Mouse (Mus musculus) left cerebral cortex, postnatal 36 days (tissue): ENCODE results near the gene Mark4. TPM values are rescaled to one million over a fixed set of nuclear protein-coding genes. Genes with fewer than 3 reads are reported as not detected.

ENCODE experiments used
- DNase-seq, 2 experiments: peaks; one replicate each; pipeline ENCODE4 v3.0.0; 2021 to 2022; ENCODE audit warnings: low spot score in 2 of 2, mixed read lengths in 1 of 2
- intact Hi-C: fragments of 180-260 bp; cut with DNase I; formaldehyde crosslinking; loops from one replicate; pipeline ENCODE4 v1.15.1; 2025
- total RNA-seq, 2 experiments: library from RNA; stranded (reverse); gene quantifications; 2 replicates each; pipeline ENCODE4 v1.2.3; 2021

Gene Mark4
- total RNA-seq, 2 experiments from 2014 or later, result 76.8 to 77.7 TPM

DNA sequence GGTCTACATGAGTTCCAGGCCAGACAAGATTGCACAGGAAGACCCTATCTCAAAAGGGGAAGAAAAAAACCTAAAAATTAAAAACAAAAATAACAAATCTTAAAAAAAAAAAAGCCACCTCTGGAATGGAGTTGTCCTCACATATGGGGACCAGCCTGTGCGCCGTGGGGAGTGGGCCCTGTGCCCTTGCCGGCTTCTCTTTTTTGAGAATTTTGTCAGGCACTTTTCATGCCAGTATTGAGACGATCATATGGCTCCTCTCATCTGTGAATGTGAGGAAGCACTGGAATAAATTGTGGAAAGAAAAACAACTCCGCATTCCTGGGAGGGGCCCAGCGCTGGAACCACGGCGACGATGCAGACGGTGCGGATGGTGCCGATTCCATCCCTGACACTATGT, 9.5 kb downstream of the Mark4 start:
- intact Hi-C loops, result no loop called here
- DNase-seq, result no peak

DNA sequence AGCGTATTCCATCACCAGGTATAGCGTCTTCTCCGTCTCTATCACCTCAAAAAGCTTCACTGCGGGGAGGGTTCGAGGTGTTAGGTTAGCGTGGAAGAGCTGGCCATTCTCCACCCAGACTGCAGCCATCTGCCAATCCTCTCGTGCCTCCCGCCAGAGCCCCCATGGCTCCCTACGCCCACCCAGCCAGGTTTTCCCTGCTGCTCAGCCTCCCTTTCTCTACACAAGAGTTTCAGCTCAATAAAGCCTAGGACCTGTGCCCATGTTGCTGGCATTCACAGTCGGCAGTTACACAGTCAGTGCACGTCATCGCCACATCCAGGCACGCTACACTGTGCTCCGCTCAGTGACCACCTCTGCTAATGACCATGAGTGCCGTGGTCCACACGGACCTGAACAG, 10.9 kb downstream of the Mark4 start:
- intact Hi-C loops, result no loop called here
- peak in 1 of 2 experiments; percentile 45 for DNase-seq

DNA sequence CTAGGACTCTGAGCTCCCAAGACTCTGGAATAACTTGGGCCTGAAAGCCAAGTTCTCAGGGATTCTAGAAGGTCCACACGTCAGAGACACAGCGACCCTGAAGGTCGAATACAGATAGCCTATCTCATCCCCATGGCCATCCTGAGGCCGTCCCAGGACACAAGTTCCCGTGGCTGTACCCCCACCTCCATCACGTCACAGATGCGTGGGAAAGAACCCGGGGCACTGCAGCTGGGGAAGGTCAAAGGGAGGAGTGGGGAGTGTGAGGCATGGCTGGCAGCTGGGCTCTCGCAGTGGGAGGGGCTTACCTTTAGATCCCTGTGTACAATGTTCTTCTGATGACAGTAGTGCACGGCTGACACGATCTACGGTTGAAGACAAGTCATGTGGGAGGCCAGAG, 13.8 kb downstream of the Mark4 start:
- intact Hi-C loops, result no loop called here
- no peak for DNase-seq

DNA sequence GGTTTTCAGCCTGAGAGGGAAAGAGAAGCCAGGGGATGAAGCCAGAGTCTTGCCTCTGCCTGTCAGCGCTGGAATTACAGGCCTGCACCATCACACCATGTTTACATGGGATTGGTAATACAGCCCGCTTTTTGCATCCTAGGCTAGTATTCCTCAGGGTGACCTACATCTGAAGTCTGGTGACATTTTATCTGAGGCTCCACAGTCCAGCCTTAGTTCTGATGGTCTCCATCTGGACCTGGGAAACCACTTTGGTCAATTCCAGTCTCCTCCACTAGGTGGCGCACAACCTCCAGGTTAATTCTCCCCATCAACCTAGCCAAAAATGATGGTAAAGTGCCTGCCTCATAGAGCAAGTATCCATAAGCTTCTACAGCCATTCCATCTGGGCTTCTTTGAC, 15.3 kb downstream of the Mark4 start:
- peak; percentile 72 to 74 for DNase-seq
- intact Hi-C loops, result no loop called here

DNA sequence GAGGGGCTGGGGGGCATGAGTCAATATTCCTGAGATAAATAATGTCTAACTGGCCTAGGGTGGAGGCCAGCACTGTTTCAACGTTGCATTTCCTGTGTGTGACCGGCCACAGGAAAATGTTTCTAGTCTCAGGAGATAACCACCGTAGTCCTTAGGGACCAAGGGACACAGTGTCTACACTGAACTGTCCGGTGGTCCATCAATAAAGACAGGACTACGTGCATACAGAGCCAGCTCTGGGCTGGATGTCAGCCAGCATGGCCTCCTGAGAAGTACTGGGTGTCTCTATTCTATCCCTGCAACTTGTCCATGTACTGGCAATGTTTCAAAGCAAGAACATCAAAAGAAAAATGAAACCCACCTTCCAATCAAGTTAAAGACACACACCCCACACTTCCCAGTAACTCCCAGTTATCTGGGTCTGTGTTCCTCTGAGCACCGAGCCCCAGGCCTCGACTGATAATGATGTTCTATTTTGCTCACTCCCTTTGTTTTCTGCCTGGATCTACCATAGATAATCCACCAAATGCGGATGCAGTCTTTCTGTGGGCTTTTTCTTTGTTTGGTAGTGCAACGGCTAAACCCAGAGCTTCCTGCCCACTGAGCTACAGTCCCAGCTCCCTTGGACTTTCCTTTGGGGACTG, 17.1 kb downstream of the Mark4 start:
- intact Hi-C loops, result no loop called here
- DNase-seq, result no peak

DNA sequence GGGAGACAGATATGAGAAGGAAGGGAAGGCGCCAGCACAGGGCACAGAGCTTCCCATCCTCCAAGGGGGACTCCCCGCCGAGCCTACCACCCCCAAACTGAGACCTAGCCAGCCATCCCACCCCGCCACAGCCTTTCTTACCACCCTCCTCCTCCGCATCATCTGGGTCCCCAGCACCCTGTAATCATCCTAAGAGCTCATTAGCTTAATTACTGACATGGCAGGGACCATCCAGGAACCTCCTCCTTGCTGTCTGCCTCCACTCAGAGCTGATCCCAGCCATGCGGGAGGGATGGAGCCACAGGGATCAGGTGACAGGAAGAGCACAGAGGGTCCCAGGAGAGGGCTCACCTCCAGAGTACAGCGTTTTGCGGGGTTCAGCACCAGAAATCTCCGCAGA, 21.6 kb downstream of the Mark4 start:
- DNase-seq, result no peak
- intact Hi-C loops, result no loop called here

DNA sequence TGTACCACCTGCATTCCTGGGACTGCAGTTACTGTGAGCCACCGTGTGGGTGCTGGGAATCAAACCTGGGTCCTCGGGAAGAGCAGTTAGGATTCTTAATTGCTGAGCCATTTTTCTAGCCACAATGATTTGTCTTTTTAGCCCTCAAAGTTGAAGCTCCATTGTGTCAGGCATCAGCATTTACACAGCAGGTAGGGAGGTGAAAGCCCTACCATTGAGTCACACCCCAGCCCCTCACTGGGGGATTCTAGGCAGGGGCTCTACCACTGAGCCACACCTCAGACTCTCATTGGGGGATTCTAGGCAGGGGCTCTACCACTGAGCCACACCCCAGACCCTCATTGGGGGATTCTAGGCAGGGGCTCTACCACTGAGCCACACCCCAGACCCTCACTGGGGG, 22.3 kb downstream of the Mark4 start:
- intact Hi-C loops, result no loop called here
- DNase-seq, result no peak

DNA sequence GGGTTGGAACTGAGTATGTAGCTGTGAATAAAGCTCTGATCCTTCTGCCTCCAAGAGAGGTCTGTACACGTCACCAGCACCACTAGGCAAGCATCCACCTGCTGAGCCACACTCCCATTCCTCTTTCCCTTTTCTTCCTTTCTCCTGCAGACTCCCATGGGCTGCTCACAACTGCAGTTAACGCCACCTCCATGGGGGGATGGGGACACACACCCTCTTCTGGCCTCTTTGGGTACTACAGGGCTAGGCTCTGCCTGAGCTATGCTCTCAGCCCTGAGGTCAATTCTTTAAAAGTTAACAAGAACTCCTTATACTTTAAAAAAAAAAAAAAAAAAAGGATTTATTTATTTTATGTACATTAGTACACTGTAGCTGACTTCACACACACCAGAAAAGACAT, 26.1 kb downstream of the Mark4 start:
- no peak for DNase-seq
- intact Hi-C loops, result no loop called here

DNA sequence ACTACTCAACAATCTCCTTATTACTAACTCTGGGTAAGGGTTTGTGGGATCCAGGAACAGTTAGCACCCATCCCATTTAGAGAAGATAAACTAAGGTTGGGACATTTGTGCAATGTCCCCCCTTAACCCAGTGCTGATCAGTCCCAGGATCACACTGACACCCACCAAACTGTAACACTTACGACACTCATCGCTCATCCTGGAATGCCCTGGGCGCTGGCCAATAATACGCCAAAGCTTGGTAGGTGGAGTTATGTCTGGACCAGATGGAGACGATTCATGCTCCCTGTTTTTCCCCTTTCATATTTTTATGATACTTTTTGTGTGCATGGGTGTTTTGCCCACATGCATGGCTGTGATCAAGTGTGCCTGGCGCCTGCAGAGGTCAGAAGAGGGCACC, 28.2 kb downstream of the Mark4 start:
- no peak for DNase-seq
- intact Hi-C loops, result no loop called here

DNA sequence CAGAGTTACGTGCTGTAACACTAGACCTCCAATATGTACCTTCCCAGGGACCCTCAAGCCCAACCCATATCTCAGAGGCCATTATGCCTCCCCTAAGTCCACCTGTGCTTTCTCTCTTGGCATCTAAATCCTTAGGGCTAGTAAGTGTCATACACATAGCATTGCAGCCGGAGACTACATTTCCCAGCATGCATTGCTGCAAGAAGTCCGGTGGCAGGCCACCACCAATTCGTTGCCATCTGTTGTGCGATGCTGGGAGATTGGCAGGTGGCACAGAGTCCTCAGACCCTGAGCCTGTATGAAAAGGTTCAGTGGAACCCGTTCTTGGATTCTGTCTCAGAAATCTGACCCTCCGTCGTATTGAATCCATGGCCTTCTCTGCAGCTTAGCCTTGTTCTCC, 28.9 kb downstream of the Mark4 start:
- intact Hi-C loops, result no loop called here
- DNase-seq, result no peak

DNA sequence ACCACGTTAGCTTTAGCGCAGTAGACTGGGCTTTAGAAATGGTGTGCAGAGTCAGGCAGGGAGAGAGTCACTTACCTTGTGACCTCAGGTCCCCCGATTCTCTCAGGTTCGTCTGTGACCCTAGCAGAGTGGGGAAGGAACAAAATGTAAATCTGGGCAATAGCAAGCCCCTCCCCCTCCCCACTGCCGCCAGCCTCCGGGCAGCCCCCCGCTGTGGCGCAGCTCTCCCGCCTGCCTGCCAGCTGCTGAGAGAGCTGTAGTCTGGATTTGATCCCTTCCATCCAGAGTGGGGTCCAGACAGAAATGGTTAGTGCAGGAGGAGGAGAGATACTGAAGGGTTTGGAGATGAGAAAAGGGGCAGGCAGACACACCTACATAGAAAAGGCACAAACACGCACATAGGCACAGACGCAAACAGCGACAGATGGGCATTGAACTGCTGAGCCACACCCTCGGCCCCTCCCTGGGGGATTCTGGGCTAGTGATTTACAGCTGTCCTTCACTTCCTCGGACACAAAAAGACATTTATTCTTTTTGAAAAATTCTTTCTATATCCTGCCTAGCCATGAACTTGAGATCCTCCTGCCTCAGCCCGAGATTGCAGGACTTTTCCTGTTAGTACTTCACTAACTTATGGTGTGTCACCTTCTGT, 30.5 kb downstream of the Mark4 start:
- intact Hi-C loops, result no loop called here
- no peak for DNase-seq

DNA sequence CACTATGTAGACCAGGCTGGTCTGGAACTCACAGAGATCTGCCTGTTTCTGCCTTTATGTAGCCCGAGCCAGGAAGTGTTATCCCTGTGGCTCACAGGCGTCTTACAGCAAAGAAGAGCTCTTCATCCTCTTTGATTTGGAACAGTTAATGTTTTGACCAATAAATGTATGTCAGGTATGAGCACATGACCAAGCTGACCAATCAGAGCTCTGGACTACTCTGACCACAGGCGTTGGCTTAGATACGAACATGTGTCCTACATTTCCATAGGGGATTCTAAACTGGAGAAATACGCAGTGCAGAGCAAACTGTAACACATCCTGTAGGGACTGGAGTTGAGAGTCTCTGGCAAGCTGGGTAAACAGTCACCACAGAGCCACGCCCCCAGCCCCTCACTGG, 31.7 kb downstream of the Mark4 start:
- intact Hi-C loops, result no loop called here
- no peak for DNase-seq

DNA sequence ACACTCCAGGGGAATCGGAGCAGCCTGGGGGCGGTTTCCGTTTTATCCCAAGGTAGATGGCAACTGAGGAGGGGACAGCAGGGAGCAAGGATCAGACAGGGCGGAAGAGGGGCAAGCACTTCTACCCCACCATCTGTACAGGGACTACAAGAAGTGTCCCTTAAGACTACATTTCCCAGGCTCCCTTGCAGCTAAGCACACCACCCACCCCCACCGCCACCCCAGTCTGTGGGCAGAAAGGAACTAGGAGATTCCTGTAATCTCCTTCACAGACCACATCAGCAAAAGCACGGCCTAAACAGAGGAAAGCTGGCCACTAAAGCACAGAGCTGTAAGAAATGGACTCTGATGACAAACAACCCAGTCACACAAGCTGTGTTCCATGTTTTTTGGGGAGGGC, 32.3 kb downstream of the Mark4 start:
- DNase-seq, result peak; percentile 47 to 56
- intact Hi-C loops, result no loop called here

DNA sequence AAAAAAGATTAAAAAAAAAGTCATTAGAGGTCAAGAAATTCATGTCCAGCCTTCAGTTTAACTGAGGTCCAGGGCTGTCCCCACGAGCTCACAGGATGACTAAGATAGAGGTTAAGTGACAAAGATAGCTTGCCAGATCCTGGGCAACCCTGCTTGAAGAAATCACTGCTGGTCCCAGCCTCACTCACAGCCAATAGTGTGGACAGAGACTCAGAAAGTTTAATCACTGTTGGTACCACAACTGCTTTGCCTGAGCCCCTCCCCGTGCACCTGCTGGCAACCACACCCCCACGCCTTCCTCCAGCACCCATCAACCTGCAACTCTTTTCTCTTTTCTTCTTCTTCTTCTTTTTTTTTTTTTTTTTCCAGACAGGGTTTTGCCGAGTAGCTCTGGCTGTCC, 34.6 kb downstream of the Mark4 start:
- no peak for DNase-seq
- intact Hi-C loops, result no loop called here

DNA sequence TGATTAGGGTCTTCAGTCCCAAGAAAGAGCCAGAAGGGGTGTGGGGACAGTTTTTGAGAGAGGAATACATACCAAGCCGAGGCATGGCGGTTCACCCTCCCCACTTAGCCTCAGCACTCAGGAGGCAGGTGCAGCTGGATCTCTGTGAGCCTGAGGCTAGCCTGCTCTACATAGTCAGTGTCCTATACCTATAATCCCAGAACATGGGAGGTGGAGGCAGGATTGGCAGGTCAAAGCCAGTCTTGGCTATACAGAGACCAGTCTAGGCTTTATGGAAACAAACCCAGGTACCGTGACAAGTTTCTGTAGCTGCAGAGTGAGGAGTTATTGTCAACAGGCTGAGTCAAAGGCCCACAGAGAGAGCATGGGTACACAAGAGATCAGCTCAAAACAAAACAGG, 35.5 kb downstream of the Mark4 start:
- intact Hi-C loops, result no loop called here
- no peak for DNase-seq

DNA sequence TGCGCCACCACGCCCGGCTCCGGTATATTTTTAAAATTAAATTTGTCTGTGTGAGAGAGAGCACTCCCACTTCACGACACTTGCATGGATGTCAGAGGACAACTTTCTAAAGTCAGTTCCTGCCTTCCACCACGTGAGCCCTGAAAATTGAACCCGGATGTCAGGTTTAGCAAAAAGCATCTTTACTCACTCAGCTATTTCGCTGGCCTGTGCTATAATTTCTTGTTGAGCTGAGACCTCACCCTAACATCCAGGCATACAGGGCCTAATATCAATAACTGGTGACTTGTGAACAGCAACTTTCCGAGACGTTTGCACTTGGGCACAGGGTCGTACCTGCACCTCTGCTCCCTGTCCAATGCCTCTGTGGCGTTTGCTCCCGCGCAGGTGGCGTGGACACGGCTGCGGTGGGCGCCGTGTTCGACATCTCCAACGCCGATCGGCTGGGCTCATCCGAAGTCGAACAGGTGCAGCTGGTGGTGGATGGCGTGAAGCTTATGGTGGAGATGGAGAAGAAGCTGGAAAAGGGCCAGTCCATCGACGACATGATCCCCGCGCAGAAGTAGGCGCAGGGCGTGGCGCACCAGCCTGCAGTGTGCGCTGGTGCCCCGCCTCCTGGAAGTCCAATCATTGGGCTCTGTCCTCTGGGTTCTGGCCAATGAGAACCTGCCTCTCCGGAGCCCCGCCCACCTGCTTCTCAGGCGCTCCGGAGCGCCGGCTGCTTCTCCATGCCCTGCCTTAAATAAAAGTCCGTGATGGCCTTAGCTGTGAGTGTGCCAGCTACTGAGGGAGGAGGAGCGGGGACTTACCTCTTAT, 37.6 kb downstream of the Mark4 start:
- peak; percentile 86 to 87 for DNase-seq
- intact Hi-C loops, result no loop called here

DNA sequence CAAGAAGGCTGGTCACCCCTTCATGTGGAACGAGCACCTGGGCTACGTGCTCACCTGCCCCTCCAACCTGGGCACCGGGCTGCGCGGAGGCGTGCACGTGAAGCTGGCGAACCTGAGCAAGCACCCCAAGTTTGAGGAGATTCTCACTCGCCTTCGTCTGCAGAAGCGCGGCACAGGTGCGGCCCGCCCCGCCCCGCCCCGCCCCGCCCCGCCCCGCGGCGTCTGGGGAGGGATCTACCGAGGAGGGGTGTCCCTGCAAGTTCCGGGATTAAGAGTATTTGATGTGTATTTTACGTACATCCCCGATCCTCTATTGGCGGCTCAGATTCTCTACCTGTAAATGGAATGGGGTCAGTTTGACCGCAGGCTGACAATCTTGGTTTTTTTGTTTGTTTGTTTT, 38.5 kb downstream of the Mark4 start:
- DNase-seq, result no peak

DNA sequence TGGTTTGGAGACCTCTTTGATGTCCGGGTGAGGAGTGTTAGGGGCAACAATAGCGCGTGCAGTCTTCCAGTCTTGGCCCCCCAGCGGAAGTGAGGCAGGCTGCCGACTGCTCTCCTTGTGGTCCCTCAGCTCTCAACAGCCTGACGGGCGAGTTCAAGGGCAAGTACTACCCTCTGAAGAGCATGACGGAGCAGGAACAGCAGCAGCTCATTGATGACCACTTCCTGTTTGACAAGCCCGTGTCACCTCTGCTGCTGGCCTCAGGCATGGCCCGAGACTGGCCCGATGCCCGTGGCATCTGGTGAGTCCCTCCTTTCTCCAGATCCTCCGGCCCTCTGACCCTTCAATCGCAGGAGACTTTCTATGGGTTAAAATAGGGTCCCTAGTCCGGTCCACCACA, 42.0 kb downstream of the Mark4 start:
- no peak for DNase-seq
- intact Hi-C loops, result no loop called here

More for the DNA sequence above, 38.5 kb downstream of the Mark4 start:
- intact Hi-C loops, result no loop called here

DNA sequence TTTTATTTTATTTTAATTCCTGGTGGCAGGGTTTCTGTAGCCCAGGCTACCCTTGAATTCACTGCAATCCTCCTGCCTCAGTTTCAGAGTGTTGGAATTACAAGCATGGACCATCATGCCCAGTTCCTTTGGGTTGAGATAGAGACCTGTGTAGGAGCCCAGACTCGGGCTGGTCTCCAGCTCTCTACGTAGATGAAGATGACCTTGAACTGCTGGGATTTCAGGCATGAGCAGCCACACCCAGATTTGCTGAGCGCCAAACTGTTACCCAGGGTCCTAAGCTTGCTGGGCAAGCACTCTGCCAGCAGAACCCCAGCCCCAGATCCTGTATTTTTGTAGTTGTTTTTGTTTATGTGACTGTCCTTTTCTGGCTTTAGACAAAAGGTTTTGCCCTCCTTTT, 45.1 kb downstream of the Mark4 start:
- intact Hi-C loops, result no loop called here
- DNase-seq, result no peak

DNA sequence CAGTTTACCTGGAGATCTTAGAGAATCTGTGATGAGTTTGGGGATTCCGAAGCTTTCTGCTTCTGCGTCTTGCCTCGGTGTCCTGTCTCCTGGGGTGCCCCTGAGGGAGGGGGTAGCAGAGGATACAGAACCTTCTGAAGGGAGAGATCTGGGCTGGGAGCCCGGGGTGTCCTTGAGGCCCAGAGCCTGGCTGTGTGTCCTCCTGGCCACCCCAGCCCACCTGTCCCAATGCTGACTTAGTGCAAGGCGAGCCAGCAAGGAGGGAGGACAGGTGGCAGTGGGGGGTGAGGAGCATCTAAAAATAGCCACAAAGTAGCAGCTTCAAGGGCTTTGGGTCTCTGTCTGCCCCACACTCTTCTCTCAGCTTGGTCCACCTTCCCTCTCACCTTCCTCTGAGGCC, 46.8 kb downstream of the Mark4 start:
- intact Hi-C loops, result no loop called here
- no peak for DNase-seq

DNA sequence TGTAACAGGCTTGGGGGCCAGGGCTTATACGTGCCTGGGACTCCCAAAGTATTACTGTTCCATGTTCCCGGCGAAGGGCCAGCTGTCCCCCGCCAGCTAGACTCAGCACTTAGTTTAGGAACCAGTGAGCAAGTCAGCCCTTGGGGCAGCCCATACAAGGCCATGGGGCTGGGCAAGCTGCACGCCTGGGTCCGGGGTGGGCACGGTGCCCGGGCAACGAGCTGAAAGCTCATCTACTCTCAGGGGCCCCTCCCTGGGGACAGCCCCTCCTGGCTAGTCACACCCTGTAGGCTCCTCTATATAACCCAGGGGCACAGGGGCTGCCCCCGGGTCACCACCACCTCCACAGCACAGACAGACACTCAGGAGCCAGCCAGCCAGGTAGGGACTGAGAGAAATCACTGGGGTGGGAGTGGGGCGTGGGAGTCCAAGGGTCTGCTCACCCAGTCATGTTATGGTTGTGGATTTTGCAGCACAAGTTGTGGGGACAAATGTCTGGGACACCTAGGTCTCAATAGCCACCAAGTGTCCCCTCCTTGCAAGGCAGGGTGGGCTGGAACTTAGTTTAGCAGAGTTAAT, 47.8 kb downstream of the Mark4 start:
- intact Hi-C loops, result no loop called here
- no peak for DNase-seq
